Mouse (Mus musculus): ENCODE results near the gene Akr1b10. TPM values are rescaled to one million over a fixed set of nuclear protein-coding genes. Genes with fewer than 3 reads are reported as not detected.

The Akr1b10 gene
- polyA plus RNA-seq, 1 experiment: 4.8 TPM

GRCm38 (mm10) chr6:34354354-34355348, 29.4 kb upstream of the Akr1b10 start:
- TF ChIP-seq CTCF (IDR thresholded peaks at IDR 0.05; ENCODE audit: control insufficient read depth, insufficient read depth, insufficient replicate concordance, low read depth, low read length): no peak
- Histone ChIP-seq H3K4me3 (ENCODE audit: control insufficient read depth, low read depth, low read length) (peak overlapping the region; percentile 62), H3K4me1 (ENCODE audit: control insufficient read depth, insufficient read depth, low read length) (no peaks in the 10 kb centered on the region), H3K27me3 (ENCODE audit: control insufficient read depth, insufficient read depth, low read length) (no peaks in the 10 kb centered on the region), H3K27ac (ENCODE audit: control insufficient read depth, insufficient read depth, low read depth, low read length) (peak overlapping the region; percentile 55), H3K36me3 (ENCODE audit: control insufficient read depth, insufficient read depth, low read length) (no peaks in the 10 kb centered on the region)

GRCm38 (mm10) chr6:34355349-34355747, 28.7 kb upstream of the Akr1b10 start:
- peak overlapping the region; percentile 62; the same call in 1 of the 2 replicates for H3K4me3 ChIP-seq (ENCODE audit: control insufficient read depth, low read depth, low read length)
- no peaks in the 10 kb centered on the region for H3K27me3 ChIP-seq (ENCODE audit: control insufficient read depth, insufficient read depth, low read length)
- TF ChIP-seq POLR2A (IDR thresholded peaks at IDR 0.05; ENCODE audit: control insufficient read depth, low read depth, low read length) (no peak), CTCF (IDR thresholded peaks at IDR 0.05; ENCODE audit: control insufficient read depth, insufficient read depth, insufficient replicate concordance, low read depth, low read length) (no peak)
- peak overlapping the region; percentile 55 for H3K27ac ChIP-seq (ENCODE audit: control insufficient read depth, insufficient read depth, low read depth, low read length)
- no peaks in the 10 kb centered on the region for H3K4me1 ChIP-seq (ENCODE audit: control insufficient read depth, insufficient read depth, low read length)
- H3K36me3 ChIP-seq (ENCODE audit: control insufficient read depth, insufficient read depth, low read length): no peaks in the 10 kb centered on the region

GRCm38 (mm10) chr6:34355841-34356240, 28.2 kb upstream of the Akr1b10 start:
- Histone ChIP-seq H3K36me3 (ENCODE audit: control insufficient read depth, insufficient read depth, low read length) (no peaks in the 10 kb centered on the region), H3K4me3 (ENCODE audit: control insufficient read depth, low read depth, low read length) (peak overlapping the region; percentile 1; the same call in 1 of the 2 replicates), H3K4me1 (ENCODE audit: control insufficient read depth, insufficient read depth, low read length) (no peaks in the 10 kb centered on the region), H3K27ac (ENCODE audit: control insufficient read depth, insufficient read depth, low read depth, low read length) (no peak overlapping the region; the same call in 1 of the 2 replicates), H3K27me3 (ENCODE audit: control insufficient read depth, insufficient read depth, low read length) (no peaks in the 10 kb centered on the region)
- TF ChIP-seq CTCF (IDR thresholded peaks at IDR 0.05; ENCODE audit: control insufficient read depth, insufficient read depth, insufficient replicate concordance, low read depth, low read length) (no peak), POLR2A (IDR thresholded peaks at IDR 0.05; ENCODE audit: control insufficient read depth, low read depth, low read length) (no peak)

- H3K27ac ChIP-seq (ENCODE audit: control insufficient read depth, insufficient read depth, low read depth, low read length): no peak overlapping the region
- H3K36me3 ChIP-seq (ENCODE audit: control insufficient read depth, insufficient read depth, low read length): no peaks in the 10 kb centered on the region
- H3K27me3 ChIP-seq (ENCODE audit: control insufficient read depth, insufficient read depth, low read length): no peaks in the 10 kb centered on the region
- H3K4me1 ChIP-seq (ENCODE audit: control insufficient read depth, insufficient read depth, low read length): no peaks in the 10 kb centered on the region
- H3K4me3 ChIP-seq (ENCODE audit: control insufficient read depth, low read depth, low read length): no peak overlapping the region
- no peak for TF ChIP-seq POLR2A (IDR thresholded peaks at IDR 0.05; ENCODE audit: control insufficient read depth, low read depth, low read length)
- TF ChIP-seq CTCF (IDR thresholded peaks at IDR 0.05; ENCODE audit: control insufficient read depth, insufficient read depth, insufficient replicate concordance, low read depth, low read length): no peak
Observed at GRCm38 (mm10) chr6:34364217-34365136, 19.5 kb upstream of the Akr1b10 start.

GRCm38 (mm10) chr6:34367998-34368397, 16.0 kb upstream of the Akr1b10 start:
- no peak overlapping the region for H3K27ac ChIP-seq (ENCODE audit: control insufficient read depth, insufficient read depth, low read depth, low read length)
- H3K27me3 ChIP-seq (ENCODE audit: control insufficient read depth, insufficient read depth, low read length): no peaks in the 10 kb centered on the region
- no peaks in the 10 kb centered on the region for H3K4me1 ChIP-seq (ENCODE audit: control insufficient read depth, insufficient read depth, low read length)
- H3K36me3 ChIP-seq (ENCODE audit: control insufficient read depth, insufficient read depth, low read length): no peaks in the 10 kb centered on the region
- no peak for TF ChIP-seq POLR2A (IDR thresholded peaks at IDR 0.05; ENCODE audit: control insufficient read depth, low read depth, low read length)
- no peak for TF ChIP-seq CTCF (IDR thresholded peaks at IDR 0.05; ENCODE audit: control insufficient read depth, insufficient read depth, insufficient replicate concordance, low read depth, low read length)
- no peak overlapping the region for H3K4me3 ChIP-seq (ENCODE audit: control insufficient read depth, low read depth, low read length)

- TF ChIP-seq POLR2A (IDR thresholded peaks at IDR 0.05; ENCODE audit: control insufficient read depth, low read depth, low read length): no peak
- TF ChIP-seq CTCF (IDR thresholded peaks at IDR 0.05; ENCODE audit: control insufficient read depth, insufficient read depth, insufficient replicate concordance, low read depth, low read length): no peak
- Histone ChIP-seq H3K4me3 (ENCODE audit: control insufficient read depth, low read depth, low read length) (no peak overlapping the region), H3K27me3 (ENCODE audit: control insufficient read depth, insufficient read depth, low read length) (no peaks in the 10 kb centered on the region), H3K4me1 (ENCODE audit: control insufficient read depth, insufficient read depth, low read length) (no peaks in the 10 kb centered on the region), H3K27ac (ENCODE audit: control insufficient read depth, insufficient read depth, low read depth, low read length) (no peak overlapping the region), H3K36me3 (ENCODE audit: control insufficient read depth, insufficient read depth, low read length) (no peaks in the 10 kb centered on the region)
Observed at GRCm38 (mm10) chr6:34370081-34370480, 13.9 kb upstream of the Akr1b10 start.

Data from testis, adult 2 months (tissue).